Mouse (Mus musculus) CH12.LX (cell line): Measurements from ENCODE around the gene Zfp661.

Experiments
- CTCF ChIP-seq, 2 experiments: IDR thresholded peaks in 1 of 2; conservative IDR thresholded peaks in 1 of 2; 2 replicates each; pipeline ENCODE4 v1.5.1; 2011 to 2012; ENCODE audit warnings: low read depth in 2 of 2, low read length in 2 of 2, improper control_type of control experiment in 1 of 2, inconsistent platforms in 1 of 2, mild to moderate bottlenecking in 1 of 2, moderate library complexity in 1 of 2
- E2F4 ChIP-seq: IDR thresholded peaks from 2 replicates; pipeline ENCODE4 v1.6.1; 2011; ENCODE audit warnings: low read depth, low read length, improper control_type of control experiment; ENCODE audit not compliant: insufficient replicate concordance
- EP300 ChIP-seq: IDR thresholded peaks from 2 replicates; pipeline ENCODE4 v1.6.1; 2011; ENCODE audit warnings: low read length, improper control_type of control experiment
- ETS1 ChIP-seq: conservative IDR thresholded peaks from 2 replicates; pipeline ENCODE4 v1.6.1; 2012; ENCODE audit warnings: low read depth, mild to moderate bottlenecking, inconsistent platforms, low read length, improper control_type of control experiment, moderate library complexity
- MAZ ChIP-seq: IDR thresholded peaks from 2 replicates; pipeline ENCODE4 v1.6.1; 2012; ENCODE audit warnings: low read depth, mild to moderate bottlenecking, inconsistent platforms, low read length, improper control_type of control experiment, moderate library complexity
- NELFE ChIP-seq: IDR thresholded peaks from 2 replicates; pipeline ENCODE4 v1.6.1; 2011; ENCODE audit warnings: low read depth, low read length, improper control_type of control experiment
- POLR2A ChIP-seq: IDR thresholded peaks from 2 replicates; pipeline ENCODE4 v1.6.1; 2011; ENCODE audit warnings: low read depth, mild to moderate bottlenecking, improper control_type of control experiment, low read length
- TCF12 ChIP-seq: IDR thresholded peaks from 2 replicates; pipeline ENCODE4 v1.6.1; 2014; ENCODE audit warnings: low read depth, mild to moderate bottlenecking, inconsistent platforms, low read length, improper control_type of control experiment

DNA sequence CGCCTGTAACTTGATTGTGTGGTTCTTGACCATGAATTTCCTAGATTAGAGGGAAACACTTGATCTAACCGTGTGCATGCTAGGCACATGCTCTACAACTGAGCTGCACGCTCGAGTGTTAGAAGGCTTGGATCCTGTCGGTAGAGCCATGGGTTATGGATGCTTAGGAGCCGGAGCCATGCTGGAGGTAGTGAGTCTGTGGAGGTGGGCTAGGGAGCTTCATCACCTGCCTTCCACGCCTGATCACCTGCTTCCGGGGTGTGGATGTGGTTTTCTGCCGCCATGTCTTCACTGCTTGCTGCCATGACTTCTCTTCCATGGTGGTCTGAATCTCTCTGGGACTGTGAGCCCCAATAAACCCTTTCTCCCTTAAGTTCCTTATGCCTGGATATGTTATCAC is 2.0 kb upstream of the Zfp661 start:
- TF ChIP-seq NELFE (no peak), ETS1 (no peak), CTCF (conservative IDR thresholded peaks at IDR 0.05 in 1 of 2, IDR thresholded peaks at IDR 0.05 in 1 of 2; ENCODE audit: low read depth in 2 of 2, low read length in 2 of 2) (no peak), POLR2A (no peak), TCF12 (peak; percentile 49; the same call in 1 of the 2 replicates), E2F4 (no peak), EP300 (no peak), MAZ (no peak)
